Mouse (Mus musculus): ENCODE measurements around the gene Plxnb3.
"Not testable (repeated sequence)": the region's sequence is repeated elsewhere in the genome, so short reads cannot be mapped to it uniquely, and the experiment has no call there.

Plxnb3 gene

DNA sequence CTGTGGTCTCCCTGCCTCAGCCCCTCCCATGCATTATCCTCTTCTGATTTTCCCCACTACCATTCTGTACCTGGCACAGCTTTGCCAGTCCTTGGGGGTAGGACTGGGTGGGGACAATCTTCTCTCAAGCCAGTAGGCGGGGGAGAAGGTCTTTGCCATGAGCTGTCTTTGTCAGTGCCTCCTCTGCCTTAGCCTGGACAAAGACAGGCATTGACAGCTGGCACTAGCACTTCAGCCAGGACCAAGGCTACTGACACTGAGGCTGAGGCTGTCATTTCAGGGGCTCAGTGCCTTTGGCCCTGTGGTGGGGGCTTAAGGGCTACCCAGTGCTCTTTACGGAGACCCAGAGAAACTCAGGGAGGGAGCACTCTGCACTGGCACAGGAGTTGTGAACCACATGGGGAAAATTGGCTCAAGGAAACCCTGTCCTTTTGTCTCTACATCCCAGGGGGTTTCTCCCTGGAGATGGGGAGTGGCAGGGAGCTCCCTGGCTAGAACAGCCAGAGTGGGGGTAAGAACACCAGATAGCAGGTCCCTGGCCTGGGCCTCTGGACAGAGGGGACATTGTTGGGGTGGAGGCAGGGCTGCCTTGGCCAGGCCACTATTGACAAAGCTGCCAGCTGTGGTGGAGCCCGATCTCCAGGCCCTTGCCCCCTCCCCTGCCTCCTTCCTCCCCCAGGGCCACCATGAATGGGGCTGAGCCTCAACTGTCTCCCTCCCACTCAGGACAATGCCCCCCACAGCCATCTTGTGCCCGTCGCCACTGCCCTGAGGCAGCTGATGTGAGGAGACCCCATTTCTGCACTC is at the start of gene Plxnb3:
Plxnb3 (plus strand) TSS at position 757 of the 807 bp plus-strand sequence.
- no peak for DNase-seq (ENCODE audit: low spot score)

DNA sequence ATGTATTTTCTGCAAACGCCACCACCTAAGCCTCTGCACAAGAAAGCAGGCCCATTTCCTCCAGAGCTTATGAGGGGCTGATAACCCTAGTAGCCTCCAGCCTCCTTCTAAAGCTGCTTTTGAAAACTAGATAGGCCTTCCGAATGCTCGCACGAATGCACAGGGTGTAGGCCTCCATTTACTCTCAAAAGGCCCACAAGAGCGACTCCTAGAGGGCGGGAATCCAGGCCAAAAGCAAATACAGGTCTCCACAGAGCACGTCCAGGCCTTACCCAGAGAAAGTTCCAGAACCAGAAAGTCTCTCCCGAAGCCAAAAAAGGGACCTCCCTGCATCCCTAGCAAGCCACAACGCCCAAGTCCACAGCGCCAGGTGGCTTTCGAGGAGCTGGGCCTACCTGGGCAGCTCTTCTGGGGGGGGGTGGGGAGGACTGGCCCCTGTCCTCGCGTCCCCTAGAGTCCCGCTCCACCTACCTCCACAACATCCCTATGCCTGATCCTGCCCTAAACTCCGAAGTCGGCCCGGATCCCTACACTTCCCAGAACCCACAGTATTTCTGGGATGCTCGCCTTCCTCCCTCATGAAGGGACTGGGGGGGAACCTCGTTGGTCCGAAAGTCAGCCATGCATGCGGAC is 41.3 kb upstream of the Plxnb3 start:
- peak; percentile 51 for DNase-seq (ENCODE audit: low spot score)

DNA sequence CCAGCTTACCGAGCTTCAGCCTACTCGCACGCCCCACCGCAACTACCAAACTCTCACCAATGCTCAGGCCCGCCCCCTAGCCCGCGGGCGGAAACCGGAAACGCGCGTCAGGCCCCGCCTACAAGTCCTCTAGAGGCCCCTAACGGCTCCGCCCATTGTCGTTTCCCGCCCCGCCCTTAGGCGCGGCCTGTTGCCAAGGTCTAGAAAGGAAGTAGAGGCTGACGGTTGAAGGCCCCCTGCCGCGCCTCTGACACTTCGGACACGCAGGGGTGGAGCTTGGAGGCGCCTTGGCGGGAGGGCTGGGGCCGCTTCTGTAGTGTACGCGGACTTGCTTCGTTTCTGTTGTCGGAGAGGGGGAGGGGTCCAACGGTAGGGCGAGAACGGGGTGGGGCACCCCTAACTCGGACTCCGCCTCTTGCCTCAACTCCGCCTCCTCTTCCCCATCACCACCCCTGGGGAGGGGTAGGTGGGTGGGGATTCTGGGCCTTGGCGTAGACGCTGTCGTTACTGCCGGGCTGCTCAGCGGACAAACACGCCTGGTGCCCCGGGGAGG is 40.7 kb upstream of the Plxnb3 start, which contains the start of the genes Bcap31 and Abcd1:
Bcap31 (minus strand) TSS at position 67 of the 553 bp plus-strand sequence.
Abcd1 (plus strand) TSS at position 489 of the 553 bp plus-strand sequence.
- peak; percentile 92 for DNase-seq (ENCODE audit: low spot score)

DNA sequence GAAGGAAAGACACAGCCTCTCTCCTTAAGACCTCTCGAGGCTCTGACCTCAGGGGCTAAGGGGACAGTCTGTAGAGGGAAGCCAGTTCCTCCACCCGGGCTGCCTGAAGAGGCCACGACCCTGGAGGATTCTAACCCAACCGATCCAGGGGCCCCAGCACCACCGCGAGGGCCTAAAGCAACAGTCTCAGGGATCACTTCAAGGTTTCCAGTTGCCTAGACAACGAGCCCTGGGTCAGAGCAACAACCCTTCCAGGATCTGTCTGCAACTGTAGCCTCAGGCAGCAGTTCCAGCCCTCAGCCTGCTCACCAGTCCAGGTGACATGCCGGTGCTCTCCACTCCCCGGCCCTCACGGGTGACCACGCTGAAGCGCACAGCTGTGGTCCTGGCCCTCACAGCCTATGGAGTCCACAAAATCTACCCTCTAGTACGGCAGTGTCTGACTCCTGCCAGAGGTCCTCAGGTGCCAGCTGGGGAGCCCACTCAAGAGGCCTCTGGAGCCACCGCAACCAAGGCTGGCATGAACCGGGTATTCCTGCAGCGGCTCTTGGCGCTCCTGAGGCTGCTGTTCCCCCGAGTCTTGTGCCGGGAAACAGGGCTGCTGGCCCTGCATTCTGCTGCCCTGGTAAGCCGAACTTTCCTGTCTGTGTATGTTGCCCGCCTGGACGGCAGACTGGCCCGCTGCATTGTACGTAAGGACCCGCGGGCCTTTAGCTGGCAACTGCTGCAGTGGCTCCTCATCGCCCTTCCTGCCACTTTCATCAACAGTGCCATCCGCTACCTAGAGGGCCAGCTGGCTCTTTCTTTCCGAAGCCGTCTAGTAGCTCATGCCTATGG is 40.0 kb upstream of the Plxnb3 start:
- peak; percentile 27 for DNase-seq (ENCODE audit: low spot score)

DNA sequence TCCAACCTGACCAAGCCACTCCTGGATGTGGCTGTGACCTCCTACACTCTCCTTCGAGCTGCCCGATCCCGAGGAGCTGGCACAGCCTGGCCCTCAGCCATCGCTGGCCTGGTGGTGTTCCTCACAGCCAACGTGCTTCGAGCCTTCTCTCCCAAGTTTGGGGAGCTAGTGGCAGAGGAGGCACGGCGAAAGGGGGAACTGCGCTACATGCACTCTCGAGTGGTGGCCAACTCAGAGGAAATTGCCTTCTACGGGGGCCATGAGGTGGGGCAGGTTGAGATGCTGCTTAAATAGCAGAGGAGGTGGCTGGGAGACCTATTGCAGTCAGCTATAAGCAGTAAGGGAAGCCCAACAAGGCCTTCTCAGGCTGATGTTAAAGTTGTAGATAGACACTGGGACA is 39.2 kb upstream of the Plxnb3 start:
- no peak for DNase-seq (ENCODE audit: low spot score)

DNA sequence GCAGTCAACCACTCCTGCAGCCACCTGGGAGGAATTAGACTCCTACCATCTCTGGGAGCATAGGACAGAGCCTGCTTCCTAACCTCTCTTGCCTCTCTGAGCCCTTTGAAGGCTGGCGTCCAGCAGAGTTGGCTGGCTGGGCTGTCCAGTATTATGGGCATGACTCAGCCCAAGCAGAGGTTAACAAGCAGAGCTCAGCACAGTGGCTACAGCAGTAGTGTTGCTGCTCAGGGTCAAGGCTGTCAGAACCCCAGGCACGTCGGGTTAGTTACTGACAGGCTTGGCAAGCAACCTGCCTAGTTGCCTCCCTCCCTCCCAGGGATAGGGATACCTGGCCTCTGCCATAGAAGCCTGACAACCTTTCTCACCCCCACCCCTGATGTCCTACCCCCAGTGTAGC is 38.6 kb upstream of the Plxnb3 start:
- DNase-seq (ENCODE audit: low spot score), result no peak

DNA sequence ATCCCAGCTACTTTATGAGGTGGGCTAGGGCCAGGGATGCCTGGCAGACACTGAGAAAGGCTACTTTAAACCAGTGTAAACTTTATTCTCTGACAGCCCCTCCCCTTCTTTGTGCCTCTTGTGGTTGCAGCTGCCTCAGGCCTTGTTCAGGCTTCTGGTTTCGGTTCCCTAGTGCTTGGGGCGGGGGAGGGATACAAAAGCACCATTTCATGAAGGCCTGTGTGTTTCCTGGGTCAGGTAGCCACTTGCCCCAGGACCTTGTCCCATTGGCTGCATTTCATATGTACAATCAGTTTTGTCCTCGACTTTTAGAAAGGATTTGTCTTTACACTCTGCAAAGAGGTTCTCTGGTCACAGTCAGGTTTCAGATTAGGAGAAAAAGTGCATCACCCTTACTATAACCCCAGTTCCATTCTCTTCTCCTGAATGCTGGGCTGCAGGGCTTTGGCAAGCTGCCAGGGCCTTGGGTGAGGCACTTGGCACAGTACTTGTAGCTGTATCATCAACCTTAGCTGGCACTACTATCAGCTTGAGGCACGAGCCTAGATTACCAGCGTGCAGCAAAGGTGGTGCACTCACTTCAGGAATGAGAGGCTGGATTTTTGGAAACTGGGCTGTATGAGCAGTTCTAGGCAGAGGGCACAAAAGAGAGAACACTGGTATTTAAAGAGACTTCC is 38.1 kb upstream of the Plxnb3 start:
- no peak for DNase-seq (ENCODE audit: low spot score)

DNA sequence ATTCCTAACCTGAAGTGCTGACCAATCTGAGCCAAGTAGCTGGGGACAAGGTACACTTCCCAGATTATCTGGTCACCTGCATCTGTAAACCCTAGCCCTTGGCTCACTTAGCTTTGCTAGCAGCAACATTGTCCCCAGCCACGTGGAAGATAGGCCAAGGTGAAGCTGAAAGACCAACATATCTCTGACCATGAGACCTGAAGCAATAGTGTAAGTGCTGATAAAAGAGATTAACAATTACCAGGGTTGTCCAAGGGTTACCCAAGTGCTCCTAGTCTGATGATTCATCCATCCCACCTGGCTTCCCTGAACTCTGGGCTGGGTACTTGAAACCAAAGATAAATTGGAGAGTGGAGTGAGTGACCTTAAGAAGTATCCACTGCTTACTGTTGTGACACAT is 26.0 kb upstream of the Plxnb3 start:
- DNase-seq (ENCODE audit: low spot score), result no peak

DNA sequence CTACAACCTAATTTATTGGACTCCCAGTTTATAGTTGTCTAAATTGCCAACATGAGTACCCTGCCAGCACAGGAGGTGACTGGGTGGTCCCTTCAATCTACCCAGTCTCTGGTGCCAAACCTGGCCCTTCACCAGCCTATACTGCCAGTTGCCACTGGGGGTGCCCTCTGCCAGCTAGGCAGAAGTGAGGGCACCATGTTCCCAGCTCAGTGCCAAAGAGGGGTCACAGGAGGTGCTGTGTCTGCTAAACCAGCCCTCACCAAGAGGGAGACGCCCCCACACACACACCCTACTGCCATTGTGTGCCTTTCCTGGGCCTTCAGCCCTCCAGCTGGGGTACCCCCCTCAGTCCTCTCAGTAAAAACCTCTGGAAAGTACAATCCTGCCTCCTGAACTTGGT is 18.7 kb upstream of the Plxnb3 start:
- no peak for DNase-seq (ENCODE audit: low spot score)

DNA sequence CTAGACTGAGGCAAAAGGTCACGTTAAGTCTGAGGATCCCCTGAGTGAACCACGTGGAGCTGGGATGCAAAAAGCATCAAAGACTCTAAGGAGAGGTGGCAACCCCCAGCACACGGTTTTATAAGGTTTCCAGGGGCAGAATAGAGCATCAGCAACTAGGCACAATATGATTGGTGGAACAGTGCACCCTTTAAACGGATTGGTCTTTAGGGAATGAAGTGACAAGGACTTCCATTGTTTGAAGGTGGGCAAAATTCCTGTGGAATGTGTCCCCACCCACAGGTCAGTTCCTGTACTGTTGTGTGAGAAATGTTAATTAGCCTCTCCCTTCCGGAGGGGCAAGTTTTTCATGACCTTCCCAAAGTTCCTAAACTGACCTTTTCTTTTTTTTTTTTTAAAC is 17.7 kb upstream of the Plxnb3 start:
- no peak for DNase-seq (ENCODE audit: low spot score)

DNA sequence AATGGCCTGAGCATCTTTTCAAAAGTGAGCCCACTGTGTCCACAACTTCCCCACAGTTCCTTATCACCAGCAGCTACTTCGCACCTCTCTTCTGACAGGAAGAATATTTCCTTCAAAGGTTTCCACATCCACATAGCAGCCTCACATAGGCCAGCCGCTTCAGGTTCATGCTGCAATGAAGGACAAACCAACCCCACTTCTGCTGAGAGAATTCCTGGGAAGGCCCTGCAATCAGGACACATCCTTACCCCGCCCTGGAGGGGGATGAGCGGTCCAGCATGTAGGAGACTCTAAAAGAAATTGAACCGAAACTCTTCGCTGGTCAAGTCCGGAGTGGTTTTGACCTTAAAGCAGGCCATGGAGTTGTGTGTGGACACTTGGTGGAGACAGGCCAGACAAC is 17.0 kb upstream of the Plxnb3 start:
- DNase-seq (ENCODE audit: low spot score), result not testable (repeated sequence)

DNA sequence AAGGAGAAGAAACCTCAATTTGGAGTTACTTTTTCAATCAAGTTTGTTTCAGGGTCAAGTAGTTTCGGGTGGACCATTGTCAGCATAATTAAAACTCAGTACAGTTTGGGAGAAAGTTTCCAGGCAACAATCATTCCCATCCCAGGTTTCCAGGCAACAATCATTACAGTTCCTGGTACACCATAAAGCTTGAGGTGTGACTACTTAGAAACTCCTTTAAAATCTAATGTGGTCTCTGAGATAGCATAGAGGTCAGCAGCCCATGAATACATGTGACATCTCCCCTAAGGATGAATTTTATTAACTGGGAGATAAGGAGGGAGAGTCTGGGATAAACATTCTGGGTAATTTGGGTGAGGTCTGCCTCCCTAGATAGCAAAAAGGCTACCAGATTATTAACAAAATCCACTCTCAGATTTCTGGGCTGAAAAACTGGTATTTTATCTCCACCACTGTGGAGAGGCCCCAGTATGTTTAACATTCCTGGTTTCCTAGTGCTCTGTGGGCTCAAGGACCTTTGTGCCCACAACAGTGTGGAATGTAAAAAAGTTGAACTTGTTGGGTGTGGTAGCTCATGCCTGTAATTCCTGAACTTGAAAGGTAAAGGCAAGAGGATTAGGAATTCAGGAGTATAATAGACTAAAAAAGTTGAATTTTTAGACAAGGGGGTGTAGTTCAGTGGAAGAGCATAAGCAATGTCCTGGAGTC is 12.0 kb upstream of the Plxnb3 start:
- no peak for DNase-seq (ENCODE audit: low spot score)

DNA sequence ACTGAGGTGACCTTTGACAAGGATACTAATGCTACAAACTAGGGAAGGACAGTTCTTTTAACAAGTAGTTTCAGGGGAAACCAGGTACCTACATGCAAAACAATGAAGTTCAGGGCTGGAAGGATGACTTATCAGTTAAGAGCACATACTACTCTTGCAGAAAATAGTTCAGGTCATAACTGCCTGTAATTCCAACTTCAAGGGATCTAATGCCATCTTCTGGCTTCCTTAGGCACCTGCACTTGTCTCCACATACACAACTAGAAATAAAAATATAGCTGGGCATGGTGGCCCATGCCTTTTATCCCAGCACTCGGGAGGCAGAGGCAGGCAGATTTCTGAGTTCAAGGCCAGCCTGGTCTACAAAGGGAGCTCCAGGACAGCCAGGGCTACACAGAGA is 7.9 kb upstream of the Plxnb3 start:
- no peak for DNase-seq (ENCODE audit: low spot score)

DNA sequence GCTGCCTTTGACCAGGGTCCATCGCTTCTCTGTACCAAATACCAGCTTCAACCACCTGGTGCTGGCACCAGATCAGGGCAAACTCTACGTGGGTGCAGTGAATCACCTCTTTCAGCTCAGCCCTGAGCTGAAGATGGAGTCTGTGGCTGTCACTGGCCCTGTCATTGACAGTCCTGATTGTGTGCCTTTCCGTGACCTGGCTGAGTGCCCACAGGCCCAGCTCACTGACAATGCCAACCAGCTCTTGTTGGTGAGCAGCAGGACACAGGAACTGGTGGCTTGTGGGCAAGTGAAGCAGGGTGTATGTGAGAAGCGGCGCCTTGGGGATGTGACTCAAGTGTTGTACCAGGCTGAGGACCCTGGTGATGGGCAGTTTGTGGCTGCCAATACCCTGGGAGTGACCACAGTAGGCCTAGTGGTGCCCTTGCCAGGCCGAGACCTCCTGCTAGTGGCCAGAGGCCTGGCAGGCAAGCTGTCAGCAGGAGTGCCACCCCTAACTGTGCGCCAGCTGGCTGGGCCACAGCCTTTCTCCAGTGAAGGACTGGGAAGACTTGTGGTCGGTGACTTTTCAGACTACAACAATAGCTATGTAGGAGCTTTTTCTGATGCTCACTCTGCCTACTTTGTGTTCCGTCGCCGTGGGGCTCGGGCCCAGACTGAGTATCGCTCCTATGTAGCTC is 1.9 kb downstream of the Plxnb3 start:
- DNase-seq (ENCODE audit: low spot score), result no peak

DNA sequence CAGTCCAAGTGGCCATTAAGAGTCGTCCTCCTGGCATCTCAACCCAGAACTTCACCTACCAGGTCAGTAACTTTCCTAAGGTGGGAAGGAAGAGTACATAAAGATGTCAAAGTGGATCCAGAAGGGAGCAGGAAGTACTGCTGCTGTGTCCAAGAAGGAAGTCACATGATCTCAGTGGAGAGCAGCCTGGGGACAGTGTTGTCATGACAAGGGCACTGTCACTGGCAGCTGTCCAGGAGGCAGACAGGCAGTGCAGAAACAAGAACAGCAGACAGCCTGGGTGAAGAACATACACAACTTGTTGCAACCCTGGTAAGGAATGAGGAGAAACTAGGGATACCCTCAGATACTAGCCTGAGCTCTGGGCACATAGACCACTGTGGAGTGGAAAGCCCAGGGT is 8.4 kb downstream of the Plxnb3 start:
- DNase-seq (ENCODE audit: low spot score), result no peak

DNA sequence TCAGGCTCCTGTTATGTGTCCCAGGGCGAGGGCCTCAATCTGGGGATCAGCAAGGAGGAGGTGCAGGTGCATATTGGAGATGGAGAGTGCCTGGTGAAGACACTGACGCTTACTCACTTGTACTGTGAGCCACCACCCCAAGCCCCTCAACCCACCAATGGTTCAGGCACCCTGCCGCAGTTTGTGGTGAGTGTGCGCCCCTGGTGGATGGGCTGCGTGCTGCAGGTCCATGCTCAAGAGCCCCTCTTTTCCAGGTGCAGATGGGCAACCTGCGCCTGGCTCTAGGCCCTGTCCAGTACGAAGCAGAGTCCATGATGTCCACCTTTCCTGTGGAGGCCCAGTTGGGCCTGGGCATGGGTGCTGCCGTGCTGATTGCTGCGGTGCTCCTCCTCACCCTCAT is 10.4 kb downstream of the Plxnb3 start:
- no peak for DNase-seq (ENCODE audit: low spot score)

DNA sequence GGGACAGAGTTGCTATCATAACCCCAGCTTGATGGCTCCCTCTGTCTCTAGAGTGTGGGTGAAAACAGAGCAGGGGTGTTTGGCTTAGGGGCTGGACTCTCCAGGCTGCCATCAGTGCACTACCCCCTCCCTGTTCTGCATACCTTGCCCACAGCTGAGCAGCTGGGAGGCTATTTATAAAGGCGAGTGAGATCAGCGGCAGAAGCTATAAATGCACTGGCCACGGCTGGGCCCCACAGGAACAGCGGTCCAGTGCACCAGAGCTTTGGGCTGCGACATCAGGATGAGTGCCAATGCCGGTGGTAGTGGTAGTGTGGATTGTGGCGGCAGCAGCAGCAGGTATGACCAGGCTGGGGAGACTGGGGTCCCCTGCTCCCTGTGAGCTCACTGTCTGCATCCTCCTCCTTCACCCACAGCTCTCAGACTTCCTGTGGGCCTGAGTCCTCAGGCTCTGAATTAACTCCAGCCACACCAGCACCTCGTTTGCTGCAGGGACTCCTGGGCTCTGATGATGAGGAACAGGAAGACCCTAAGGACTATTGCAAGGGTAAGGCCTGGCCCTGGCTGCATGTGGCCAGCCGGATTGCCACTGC is 17.4 kb downstream of the Plxnb3 start, which contains the start of gene Srpk3:
Srpk3 (plus strand) TSS at position 238 of the 593 bp plus-strand sequence.
- no peak for DNase-seq (ENCODE audit: low spot score)

DNA sequence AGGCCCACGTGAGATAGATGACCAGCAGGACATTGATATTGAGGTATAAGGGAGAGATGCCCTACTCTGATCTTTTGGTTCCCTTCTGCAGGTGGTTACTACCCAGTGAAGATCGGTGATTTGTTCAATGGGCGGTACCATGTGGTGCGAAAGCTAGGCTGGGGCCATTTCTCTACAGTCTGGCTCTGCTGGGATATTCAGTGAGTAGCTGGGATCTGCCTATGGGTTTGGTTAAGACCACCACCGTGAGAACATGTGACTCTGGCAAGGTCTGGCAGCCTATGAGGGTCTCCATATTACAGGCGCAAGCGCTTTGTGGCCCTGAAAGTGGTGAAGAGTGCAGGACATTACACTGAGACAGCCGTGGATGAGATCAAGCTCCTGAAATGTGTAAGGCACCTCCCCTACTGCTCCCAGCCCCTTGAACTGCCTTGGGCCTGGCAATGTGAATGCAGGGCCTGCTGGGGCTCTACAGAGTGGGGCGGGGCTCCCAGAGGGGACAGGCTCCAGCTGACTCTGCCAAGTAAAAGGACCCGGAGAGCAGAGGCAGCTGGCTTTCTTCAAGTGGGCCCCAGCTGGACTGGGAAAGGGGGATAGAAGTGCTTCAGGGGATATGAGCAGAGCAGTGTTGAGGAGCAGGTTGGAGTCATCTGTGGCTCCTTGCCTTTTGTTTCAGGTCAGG is 18.1 kb downstream of the Plxnb3 start:
- DNase-seq (ENCODE audit: low spot score), result no peak

DNA sequence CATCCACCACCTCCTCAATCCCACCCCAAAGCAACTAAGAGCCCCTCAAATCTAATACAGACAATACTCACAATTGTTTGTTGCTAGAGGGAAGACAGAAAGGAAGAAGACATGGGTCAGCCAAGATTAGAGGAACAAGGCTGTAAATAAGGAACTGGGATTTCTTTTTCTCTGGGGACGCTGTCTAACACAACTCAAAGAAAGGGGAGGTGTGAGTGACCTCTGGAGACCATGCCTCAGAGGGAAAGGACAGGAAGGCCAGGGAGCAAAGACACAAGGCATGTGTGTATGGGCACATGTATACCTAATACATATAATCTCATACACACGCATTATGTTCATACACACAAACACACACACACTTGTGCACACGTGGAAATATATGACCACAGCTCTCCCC is 25.3 kb downstream of the Plxnb3 start:
- DNase-seq (ENCODE audit: low spot score), result no peak
